Mouse (Mus musculus) brain, embryonic 14.5 days (tissue): Measurements from ENCODE around the gene Gnb1. TPM values are rescaled to one million over a fixed set of nuclear protein-coding genes. Genes with fewer than 3 reads are reported as not detected.

Experiments
- DNase-seq: peaks from one replicate; pipeline ENCODE4 v3.0.0-alpha.2; 2011; ENCODE audit warnings: low read depth
- CTCF ChIP-seq: fragments of 200-500 bp; IDR thresholded peaks from 2 replicates; pipeline ENCODE4 v1.5.1; 2012; ENCODE audit warnings: inconsistent platforms, mild to moderate bottlenecking, moderate library complexity, borderline replicate concordance; ENCODE audit not compliant: insufficient read depth, insufficient read length; ENCODE audit errors: extremely low read depth
- POLR2A ChIP-seq: fragments of 200-500 bp; IDR thresholded peaks from 2 replicates; pipeline ENCODE4 v1.6.1; 2012; ENCODE audit warnings: mild to moderate bottlenecking, inconsistent platforms, borderline replicate concordance; ENCODE audit not compliant: poor library complexity, insufficient read depth, insufficient read length, severe bottlenecking; ENCODE audit errors: extremely low read depth
- polyA plus RNA-seq: library from polyadenylated mRNA; depleted of rRNA; stranded (reverse); fragments of >200 nt; gene quantifications from 2 replicates; pipeline ENCODE4 v1.2.3, GENCODE M21; 2012

Gene Gnb1
- polyA plus RNA-seq, 1 experiment: 1,071 TPM

- TF ChIP-seq CTCF: no peak
- no peak for TF ChIP-seq POLR2A
- DNase-seq: no peak
Measured at GRCm38 (mm10) chr4:155487746-155488145, 3.4 kb upstream of the Gnb1 start.

- TF ChIP-seq POLR2A: no peak
- TF ChIP-seq CTCF: no peak
- DNase-seq: peak; percentile 89
Measured at GRCm38 (mm10) chr4:155488232-155489025, 2.7 kb upstream of the Gnb1 start.

DNA sequence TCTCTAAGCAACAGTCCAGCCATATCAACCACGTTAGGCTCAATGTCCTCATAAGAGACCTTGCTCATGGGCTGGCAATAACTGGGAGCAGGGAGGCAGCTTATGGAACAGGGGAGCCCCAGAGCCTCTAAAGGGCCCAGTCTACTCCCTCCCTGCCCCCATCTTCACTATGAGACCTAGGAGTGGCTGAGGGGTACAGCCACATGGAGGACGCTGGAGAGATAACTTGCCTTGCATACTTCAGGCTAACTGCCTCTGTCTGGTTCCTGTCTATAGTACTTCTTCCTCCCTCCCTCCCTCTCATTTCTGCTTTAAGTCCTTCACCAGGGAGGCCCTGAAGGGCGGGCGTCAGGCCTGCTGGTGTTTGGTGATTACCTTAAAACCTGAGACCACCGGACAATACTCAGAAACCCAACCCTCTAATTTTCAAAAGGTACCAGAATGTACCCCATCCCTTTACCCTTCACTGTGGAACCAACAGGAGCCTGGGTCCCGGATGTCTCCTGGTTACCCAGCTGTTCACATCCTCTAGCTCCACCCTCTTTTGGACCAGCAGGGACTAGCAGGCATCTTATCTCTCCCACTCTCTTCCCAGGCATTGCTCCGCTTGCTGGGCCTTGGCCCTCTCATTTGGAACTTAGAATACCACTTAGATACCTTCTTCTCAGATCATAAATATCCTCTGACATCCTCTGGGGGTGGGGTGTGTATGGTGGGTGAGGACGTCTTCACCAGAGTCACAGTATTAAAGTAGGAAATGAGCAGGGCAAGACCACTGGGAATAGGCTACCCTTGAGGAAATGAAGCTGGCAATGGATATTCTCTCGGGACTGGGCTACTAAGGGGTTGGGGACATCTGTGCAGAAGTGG, 1.8 kb upstream of the Gnb1 start:
- DNase-seq: no peak
- TF ChIP-seq POLR2A: no peak
- TF ChIP-seq CTCF: no peak

- no peak for TF ChIP-seq CTCF
- TF ChIP-seq POLR2A: no peak
- peak; percentile 24 for DNase-seq
Measured at GRCm38 (mm10) chr4:155490456-155490855, 705 bp upstream of the Gnb1 start.

DNA sequence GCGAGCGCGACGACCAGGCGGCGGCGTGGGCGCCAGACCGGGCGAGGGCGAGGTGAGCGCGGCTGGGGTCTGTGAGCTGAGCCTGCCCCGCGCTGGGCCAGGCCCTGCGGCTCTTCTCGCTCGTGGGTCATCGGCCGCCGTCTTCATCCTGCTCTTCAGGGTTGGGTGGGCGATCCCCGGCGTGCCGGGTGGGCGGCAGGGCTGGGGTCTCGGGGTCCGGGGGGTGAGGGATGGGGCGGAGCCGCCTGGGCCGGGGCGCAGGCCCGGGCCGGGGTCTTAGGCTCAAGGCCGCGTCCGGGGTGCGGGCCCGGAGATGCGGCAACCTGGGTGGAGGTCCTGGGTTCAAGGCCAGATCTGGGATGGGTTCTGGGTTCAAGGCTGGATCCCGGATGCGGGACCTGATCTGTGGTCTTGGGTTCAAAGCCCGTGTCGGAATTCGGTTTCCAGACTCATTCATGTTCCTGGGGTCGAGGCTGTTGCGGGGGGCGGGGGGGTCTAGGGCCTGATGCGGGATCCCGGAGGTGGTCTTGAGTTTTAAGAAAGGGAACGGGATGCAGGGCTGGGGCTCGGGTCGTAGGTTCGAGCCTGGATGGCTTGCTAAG, 469 bp downstream of the Gnb1 start:
- no peak for TF ChIP-seq CTCF
- no peak for TF ChIP-seq POLR2A
- peak; percentile 62 for DNase-seq

DNA sequence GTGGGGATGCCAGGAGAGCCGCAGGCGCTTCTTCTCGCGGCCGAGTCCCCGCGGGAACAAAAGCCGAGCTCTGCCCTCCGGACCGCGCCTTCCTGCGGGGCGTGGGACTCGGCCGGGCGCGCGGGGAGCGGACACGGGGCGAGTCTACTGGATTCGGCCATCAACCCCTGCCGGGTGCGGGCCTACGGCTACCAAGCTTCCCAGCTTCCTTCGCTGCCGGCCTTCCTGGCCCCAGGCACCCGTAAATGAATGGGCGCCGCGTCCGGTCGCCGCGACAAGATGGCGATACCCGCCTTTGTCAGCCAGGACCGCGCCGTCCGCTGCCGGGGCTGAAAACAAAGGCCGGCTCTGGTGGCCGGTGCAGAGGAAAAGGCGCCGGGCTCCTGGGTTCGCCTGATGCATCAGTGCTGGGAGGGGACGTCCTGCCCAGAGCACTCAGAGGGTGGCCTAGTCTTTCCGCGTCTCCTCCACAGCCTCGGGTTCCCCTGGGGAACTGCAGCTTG, 1.0 kb downstream of the Gnb1 start:
- peak; percentile 62 for DNase-seq
- TF ChIP-seq CTCF (no peak), POLR2A (no peak)

DNA sequence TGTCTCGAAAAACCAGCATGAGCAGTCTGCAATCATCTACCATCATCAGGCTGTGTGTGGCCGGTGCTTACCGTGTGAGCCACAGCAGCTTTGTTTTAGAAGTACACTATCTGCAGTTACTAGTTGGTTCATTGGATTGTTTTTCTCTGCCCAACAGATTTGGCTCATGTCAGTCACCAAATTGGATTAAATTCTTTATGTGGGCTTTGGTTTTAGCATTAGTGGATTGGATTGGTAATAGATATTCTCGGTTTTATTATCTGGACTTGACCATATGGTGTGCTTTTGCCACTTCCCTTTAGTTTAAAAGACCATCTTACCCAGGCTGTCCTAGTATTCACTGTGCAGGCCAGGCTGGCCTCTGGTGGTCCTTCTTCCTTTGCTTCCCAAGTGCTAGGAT, 3.7 kb downstream of the Gnb1 start:
- DNase-seq: no peak

GRCm38 (mm10) chr4:155497963-155498362, 6.8 kb downstream of the Gnb1 start:
- no peak for DNase-seq
- TF ChIP-seq CTCF (no peak), POLR2A (no peak)

More for the DNA sequence above, 3.7 kb downstream of the Gnb1 start:
- TF ChIP-seq POLR2A (no peak), CTCF (no peak)

GRCm38 (mm10) chr4:155501126-155501525, 10.0 kb downstream of the Gnb1 start:
- no peak for DNase-seq
- TF ChIP-seq POLR2A (no peak), CTCF (no peak)

DNA sequence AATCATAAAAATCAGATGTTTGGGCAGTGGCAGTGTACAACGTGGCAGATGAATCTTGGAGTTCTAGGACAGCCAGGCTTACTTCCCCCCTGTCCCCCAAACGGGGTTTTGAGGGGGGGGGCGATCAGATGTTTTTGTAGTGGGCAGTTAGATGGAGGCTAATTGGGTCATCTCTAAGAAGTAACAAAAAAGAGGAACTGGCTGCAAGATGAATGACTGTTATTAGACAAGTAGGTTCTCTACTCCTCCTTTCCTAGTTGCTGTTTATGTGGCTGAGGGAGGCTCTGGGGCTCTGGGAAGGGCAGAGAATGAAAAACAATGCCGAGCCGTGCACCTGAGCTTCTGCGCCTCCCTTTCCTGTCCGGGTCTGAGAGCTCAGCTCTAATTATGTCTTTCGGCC, 13.9 kb downstream of the Gnb1 start:
- DNase-seq: no peak
- TF ChIP-seq POLR2A (no peak), CTCF (no peak)
